In genomic region chr3:84408756-84409473, GRCm38 (mm10) we compare ENCODE assay signal across 15 mouse cellular contexts.
DNase-seq lines count a peak whose midpoint lies in the region; ATAC-seq lines count a peak whose summit lies in the region.
"Had no signal": no experiment of that assay in that cellular context is flagged by ENCODE, and none has a peak within 500 bp of the region (broad histone marks: within the 10 kb centered on the region; RNA-seq: fewer than 3 reads in every experiment).

No protein-coding gene starts in this region.

- H3K4me1 ChIP-seq in heart, embryonic 10.5 days = peaks cover 21% of the 10 kb centered on the region
- peaks cover 46% of the 10 kb centered on the region for H3K4me1 ChIP-seq in midbrain, embryonic 10.5 days
- H3K4me1 ChIP-seq in midbrain, embryonic 15.5 days = peaks cover 14% of the 10 kb centered on the region
- H3K4me1 ChIP-seq in limb, embryonic 15.5 days = peaks cover 29% of the 10 kb centered on the region; the same call in 1 of the 2 replicates
- H3K4me1 ChIP-seq: midbrain, embryonic 12.5 days had no signal

- peak overlapping the region; percentile 26; the same call in 1 of the 2 replicates for H3K27ac ChIP-seq in heart, embryonic 10.5 days
- H3K27ac ChIP-seq in midbrain, embryonic 10.5 days (replicated peaks) = peak overlapping the region; percentile 9; the same call in 1 of the 2 replicates
- no peak overlapping the region for H3K27ac ChIP-seq in midbrain, embryonic 15.5 days
- H3K27ac ChIP-seq in limb, embryonic 15.5 days = 0 out of 2 replicates have a peak overlapping the region, but pooled peaks have one; percentile 14
- H3K27ac ChIP-seq: hindbrain, embryonic 14.5 days; layer of hippocampus, adult 2 months; midbrain, embryonic 12.5 days had no signal

- 56% methylated on average over 13 of the region's 13 CpGs for WGBS in heart, embryonic 10.5 days
- WGBS in midbrain, embryonic 10.5 days = 65% methylated on average over 13 of the region's 13 CpGs
- WGBS in midbrain, embryonic 15.5 days = 73% methylated on average over 13 of the region's 13 CpGs
- WGBS in limb, embryonic 15.5 days = 46% methylated on average over 13 of the region's 13 CpGs

- H3K9me3 ChIP-seq in heart, embryonic 10.5 days = no peaks in the 10 kb centered on the region
- no peaks in the 10 kb centered on the region; the same call in 1 of the 2 replicates for H3K9me3 ChIP-seq in midbrain, embryonic 10.5 days (replicated peaks)
- H3K9me3 ChIP-seq in midbrain, embryonic 15.5 days = no peaks in the 10 kb centered on the region
- H3K9me3 ChIP-seq in limb, embryonic 15.5 days = no peaks in the 10 kb centered on the region
- H3K9me3 ChIP-seq: midbrain, embryonic 12.5 days had no signal

- H3K36me3 ChIP-seq in heart, embryonic 10.5 days = no peaks in the 10 kb centered on the region
- no peaks in the 10 kb centered on the region for H3K36me3 ChIP-seq in midbrain, embryonic 10.5 days
- no peaks in the 10 kb centered on the region for H3K36me3 ChIP-seq in midbrain, embryonic 15.5 days (replicated peaks)
- no peaks in the 10 kb centered on the region for H3K36me3 ChIP-seq in limb, embryonic 15.5 days
- H3K36me3 ChIP-seq: midbrain, embryonic 12.5 days had no signal

- H3K9ac ChIP-seq in midbrain, embryonic 15.5 days = no peak overlapping the region
- H3K9ac ChIP-seq in limb, embryonic 15.5 days = no peak overlapping the region
- H3K9ac ChIP-seq: forebrain, postnatal 0 days; hindbrain, embryonic 14.5 days; midbrain, embryonic 12.5 days had no signal

- H3K27me3 ChIP-seq in heart, embryonic 10.5 days (ENCODE audit: insufficient read depth, poor library complexity, severe bottlenecking) = peaks cover 44% of the 10 kb centered on the region
- peaks cover 35% of the 10 kb centered on the region for H3K27me3 ChIP-seq in midbrain, embryonic 10.5 days (ENCODE audit: low read depth, poor library complexity, severe bottlenecking)
- H3K27me3 ChIP-seq in midbrain, embryonic 15.5 days (replicated peaks) = no peaks in the 10 kb centered on the region
- H3K27me3 ChIP-seq in limb, embryonic 15.5 days = no peaks in the 10 kb centered on the region

- no peak for ATAC-seq in midbrain, embryonic 15.5 days (replicated peaks)
- no peak for ATAC-seq in limb, embryonic 15.5 days (ENCODE audit: insufficient number of reproducible peaks, low FRiP score, low TSS enrichment, low read depth)
- no peak for ATAC-seq in granulocyte monocyte progenitor cell, adult 5-6 weeks (replicated peaks; ENCODE audit: poor library complexity, severe bottlenecking)
- ATAC-seq: forebrain, postnatal 0 days had no signal

- no peak overlapping the region for H3K4me2 ChIP-seq in midbrain, embryonic 15.5 days
- H3K4me2 ChIP-seq in limb, embryonic 15.5 days = no peak overlapping the region
- H3K4me2 ChIP-seq: hindbrain, embryonic 14.5 days; midbrain, embryonic 12.5 days had no signal

- no peak for DNase-seq in heart, embryonic 10.5 days (ENCODE audit: low spot score)
- DNase-seq in heart, adult 18-20 months = no peak
- DNase-seq in midbrain, embryonic 10.5 days (ENCODE audit: low spot score) = no peak
- no peak for DNase-seq in cerebellum, adult 9-11 months
- DNase-seq in heart, adult 8-10 months (ENCODE audit: low spot score) = no peak
- DNase-seq: cerebellum, adult 2 months; forebrain, postnatal 0 days; gastrocnemius, postnatal 14 days; thymus, postnatal 36 days had no signal

- H3K4me3 ChIP-seq in heart, embryonic 10.5 days = no peak overlapping the region
- H3K4me3 ChIP-seq in midbrain, embryonic 10.5 days = no peak overlapping the region
- H3K4me3 ChIP-seq in midbrain, embryonic 15.5 days = no peak overlapping the region
- H3K4me3 ChIP-seq in limb, embryonic 15.5 days = no peak overlapping the region
- H3K4me3 ChIP-seq: layer of hippocampus, adult 2 months; midbrain, embryonic 12.5 days had no signal
